Mouse (Mus musculus): ENCODE measurements at regions not wholly inside any gene's neighbourhood (a gene's known extent, or its start where the extent isn't known, plus 50 kb on each side); places are given as distances from the start of the nearest gene placed in this dataset.

- no peaks in the 10 kb centered on the region for H3K9me3 ChIP-seq (ENCODE audit: low read length)
Measured at GRCm38 (mm10) chr7:72499788-72500187, 193.4 kb upstream of the Mctp2 start.

GRCm38 (mm10) chr7:72500190-72500589, 193.8 kb upstream of the Mctp2 start:
- no peaks in the 10 kb centered on the region for H3K36me3 ChIP-seq (ENCODE audit: insufficient read depth, low read length)
- H3K4me3 ChIP-seq (ENCODE audit: low read depth, low read length) = no peak overlapping the region
- WGBS = 74% methylated on average over 3 of the region's 3 CpGs
- H3K9ac ChIP-seq (replicated peaks; ENCODE audit: low read depth) = no peak overlapping the region
- no peaks in the 10 kb centered on the region for H3K27me3 ChIP-seq (replicated peaks; ENCODE audit: insufficient read depth, low read length)
- no peak overlapping the region for H3K4me2 ChIP-seq (replicated peaks; ENCODE audit: low read depth, low read length)
- ATAC-seq = no peak
- no peak overlapping the region for H3K27ac ChIP-seq (ENCODE audit: low read length)
- TF ChIP-seq EP300 (IDR thresholded peaks at IDR 0.05) = no peak
- TF ChIP-seq CTCF (IDR thresholded peaks at IDR 0.05) = no peak
- H3K4me1 ChIP-seq (ENCODE audit: insufficient read depth, low read depth, low read length) = no peaks in the 10 kb centered on the region
- no peak for DNase-seq (ENCODE audit: low spot score)
- no peaks in the 10 kb centered on the region for H3K9me3 ChIP-seq (ENCODE audit: low read length)

More at GRCm38 (mm10) chr7:72499788-72500187, 193.4 kb upstream of the Mctp2 start:
- Histone ChIP-seq H3K4me2 (replicated peaks; ENCODE audit: low read depth, low read length) (no peak overlapping the region), H3K9ac (replicated peaks; ENCODE audit: low read depth) (no peak overlapping the region), H3K36me3 (ENCODE audit: insufficient read depth, low read length) (no peaks in the 10 kb centered on the region), H3K27me3 (replicated peaks; ENCODE audit: insufficient read depth, low read length) (no peaks in the 10 kb centered on the region), H3K4me3 (ENCODE audit: low read depth, low read length) (no peak overlapping the region), H3K27ac (ENCODE audit: low read length) (no peak overlapping the region), H3K4me1 (ENCODE audit: insufficient read depth, low read depth, low read length) (no peaks in the 10 kb centered on the region)
- DNase-seq (ENCODE audit: low spot score) = no peak
- 75% methylated on average over 5 of the region's 5 CpGs for WGBS
- ATAC-seq = no peak
- TF ChIP-seq CTCF (IDR thresholded peaks at IDR 0.05) (peak; percentile 18), EP300 (IDR thresholded peaks at IDR 0.05) (no peak)

- WGBS = 76% methylated on average over 6 of the region's 6 CpGs
- DNase-seq (ENCODE audit: low spot score) (no peak), ATAC-seq (no peak)
Measured at GRCm38 (mm10) chr7:72500996-72501395, 194.6 kb upstream of the Mctp2 start.

GRCm38 (mm10) chr7:72501431-72501830, 195.0 kb upstream of the Mctp2 start:
- Histone ChIP-seq H3K36me3 (ENCODE audit: insufficient read depth, low read length) (no peaks in the 10 kb centered on the region), H3K4me1 (ENCODE audit: insufficient read depth, low read depth, low read length) (no peaks in the 10 kb centered on the region), H3K9me3 (ENCODE audit: low read length) (no peaks in the 10 kb centered on the region), H3K4me2 (replicated peaks; ENCODE audit: low read depth, low read length) (no peak overlapping the region), H3K27me3 (replicated peaks; ENCODE audit: insufficient read depth, low read length) (no peaks in the 10 kb centered on the region), H3K4me3 (ENCODE audit: low read depth, low read length) (no peak overlapping the region), H3K9ac (replicated peaks; ENCODE audit: low read depth) (no peak overlapping the region), H3K27ac (ENCODE audit: low read length) (no peak overlapping the region)
- WGBS = 90% methylated on average over 3 of the region's 3 CpGs
- TF ChIP-seq CTCF (IDR thresholded peaks at IDR 0.05) (no peak), EP300 (IDR thresholded peaks at IDR 0.05) (no peak)
- DNase-seq (ENCODE audit: low spot score) (no peak), ATAC-seq (no peak)

More at GRCm38 (mm10) chr7:72500996-72501395, 194.6 kb upstream of the Mctp2 start:
- no peak for TF ChIP-seq CTCF (IDR thresholded peaks at IDR 0.05)
- no peak for TF ChIP-seq EP300 (IDR thresholded peaks at IDR 0.05)
- no peaks in the 10 kb centered on the region for H3K36me3 ChIP-seq (ENCODE audit: insufficient read depth, low read length)
- no peaks in the 10 kb centered on the region for H3K9me3 ChIP-seq (ENCODE audit: low read length)
- H3K4me2 ChIP-seq (replicated peaks; ENCODE audit: low read depth, low read length) = no peak overlapping the region
- H3K9ac ChIP-seq (replicated peaks; ENCODE audit: low read depth) = no peak overlapping the region
- no peaks in the 10 kb centered on the region for H3K4me1 ChIP-seq (ENCODE audit: insufficient read depth, low read depth, low read length)
- no peak overlapping the region for H3K4me3 ChIP-seq (ENCODE audit: low read depth, low read length)
- no peaks in the 10 kb centered on the region for H3K27me3 ChIP-seq (replicated peaks; ENCODE audit: insufficient read depth, low read length)
- H3K27ac ChIP-seq (ENCODE audit: low read length) = no peak overlapping the region

- Histone ChIP-seq H3K27ac (ENCODE audit: low read length) (no peak overlapping the region), H3K9ac (replicated peaks; ENCODE audit: low read depth) (no peak overlapping the region), H3K4me2 (replicated peaks; ENCODE audit: low read depth, low read length) (no peak overlapping the region), H3K4me3 (ENCODE audit: low read depth, low read length) (no peak overlapping the region), H3K27me3 (replicated peaks; ENCODE audit: insufficient read depth, low read length) (no peaks in the 10 kb centered on the region), H3K9me3 (ENCODE audit: low read length) (no peaks in the 10 kb centered on the region), H3K36me3 (ENCODE audit: insufficient read depth, low read length) (no peaks in the 10 kb centered on the region), H3K4me1 (ENCODE audit: insufficient read depth, low read depth, low read length) (no peaks in the 10 kb centered on the region)
- TF ChIP-seq CTCF (IDR thresholded peaks at IDR 0.05) = no peak
- TF ChIP-seq EP300 (IDR thresholded peaks at IDR 0.05) = no peak
- DNase-seq (ENCODE audit: low spot score) (no peak), ATAC-seq (no peak)
Measured at GRCm38 (mm10) chr7:72503756-72504155, 197.3 kb upstream of the Mctp2 start.

GRCm38 (mm10) chr7:72504268-72504667, 197.9 kb upstream of the Mctp2 start:
- DNase-seq (ENCODE audit: low spot score) = no peak

More at GRCm38 (mm10) chr7:72504268-72504667, 197.9 kb upstream of the Mctp2 start:
- 85% methylated on average over 4 of the region's 4 CpGs for WGBS
- Histone ChIP-seq H3K4me1 (ENCODE audit: insufficient read depth, low read depth, low read length) (no peaks in the 10 kb centered on the region), H3K4me3 (ENCODE audit: low read depth, low read length) (no peak overlapping the region), H3K27me3 (replicated peaks; ENCODE audit: insufficient read depth, low read length) (no peaks in the 10 kb centered on the region), H3K9me3 (ENCODE audit: low read length) (no peaks in the 10 kb centered on the region), H3K36me3 (ENCODE audit: insufficient read depth, low read length) (no peaks in the 10 kb centered on the region), H3K27ac (ENCODE audit: low read length) (no peak overlapping the region), H3K4me2 (replicated peaks; ENCODE audit: low read depth, low read length) (no peak overlapping the region), H3K9ac (replicated peaks; ENCODE audit: low read depth) (no peak overlapping the region)
- no peak for ATAC-seq
- no peak for TF ChIP-seq CTCF (IDR thresholded peaks at IDR 0.05)
- no peak for TF ChIP-seq EP300 (IDR thresholded peaks at IDR 0.05)
